Mouse (Mus musculus) stomach, embryonic 16.5 days (tissue): ENCODE measurements around the gene 9430097D07Rik. TPM values are rescaled to one million over a fixed set of nuclear protein-coding genes. Genes with fewer than 3 reads are reported as not detected.

Experiments used
- ATAC-seq: fragments of 200-750 bp; cut with Nextera tagmentation; 2 replicates; pipeline ENCODE4 v1.8.0; 2017; ENCODE audit warnings: moderate number of reproducible peaks, moderate TSS enrichment; ENCODE audit not compliant: insufficient read depth, low FRiP score
- H3K27ac ChIP-seq: fragments of 300-500 bp; sonication (generic); 2 replicates; pipeline ENCODE4 v1.5.1; 2014; ENCODE audit warnings: low read length
- H3K27me3 ChIP-seq: fragments of 300-500 bp; sonication (generic); 2 replicates; pipeline ENCODE4 v1.6.1; 2014; ENCODE audit warnings: low read length, control low read depth, mixed read lengths; ENCODE audit not compliant: control insufficient read depth, insufficient read depth
- H3K36me3 ChIP-seq: fragments of 300-500 bp; sonication (generic); 2 replicates; pipeline ENCODE4 v1.6.1; 2014; ENCODE audit warnings: low read length; ENCODE audit not compliant: control insufficient read depth, insufficient read depth
- H3K4me1 ChIP-seq: fragments of 300-500 bp; sonication (generic); 2 replicates; pipeline ENCODE4 v1.6.1; 2014; ENCODE audit warnings: low read length, control low read depth, mixed read lengths; ENCODE audit not compliant: control insufficient read depth, insufficient read depth
- H3K4me2 ChIP-seq: fragments of 300-500 bp; sonication (generic); 2 replicates; pipeline ENCODE4 v1.6.1; 2014; ENCODE audit warnings: low read depth, low read length, mixed read lengths
- H3K4me3 ChIP-seq: fragments of 300-500 bp; sonication (generic); replicated peaks from 2 replicates; pipeline ENCODE4 v1.5.1; 2014; ENCODE audit warnings: mild to moderate bottlenecking, low read length
- H3K9ac ChIP-seq: fragments of 300-500 bp; sonication (generic); 2 replicates; pipeline ENCODE4 v1.6.1; 2014; ENCODE audit warnings: low read length
- H3K9me3 ChIP-seq: fragments of 300-500 bp; sonication (generic); replicated peaks from 2 replicates; pipeline ENCODE4 v1.6.1; 2016; ENCODE audit warnings: low read length, control low read depth; ENCODE audit not compliant: control insufficient read depth
- WGBS: fragments of 180-500 bp; shearing (Covaris S2); extraction: QIAGEN DNeasy Blood & Tissue Kit; methylation state at CpG from one replicate; pipeline ENCODE4 v1.1.7; 2014; 5-methylcytosine and 5-hydroxymethylcytosine counted together
- polyA plus RNA-seq: library from polyadenylated mRNA; unstranded; fragments of >200 nt; fragmentation: Nextera tagmentation; extraction: Ambion mirVana; gene quantifications from 2 replicates; pipeline ENCODE4 v1.2.1, GENCODE M21; 2015

Gene 9430097D07Rik
- polyA plus RNA-seq, 1 experiment from 2014 or later: 0.10 TPM

- Histone ChIP-seq H3K4me2 (peak overlapping the region; percentile 74), H3K9ac (peak overlapping the region; percentile 56), H3K36me3 (no peaks in the 10 kb centered on the region), H3K27ac (no peak overlapping the region), H3K4me3 (peak overlapping the region; percentile 42), H3K27me3 (peaks cover 17% of the 10 kb centered on the region), H3K9me3 (no peaks in the 10 kb centered on the region), H3K4me1 (peaks cover 14% of the 10 kb centered on the region)
- no peak for ATAC-seq
- WGBS: 2% methylated on average over 26 of the region's 26 CpGs
Measured at GRCm38 (mm10) chr2:32574901-32575585, 441 bp downstream of the 9430097D07Rik start.

- Histone ChIP-seq H3K27ac (no peak within 1 kb of the TSS), H3K4me2 (peak within 1 kb of the TSS; percentile 74), H3K9me3 (no peaks in the 10 kb centered on the region), H3K4me3 (peak within 1 kb of the TSS; percentile 42), H3K4me1 (peaks cover 14% of the 10 kb centered on the region), H3K9ac (peak within 1 kb of the TSS; percentile 56), H3K36me3 (no peaks in the 10 kb centered on the region), H3K27me3 (peaks cover 12% of the 10 kb centered on the region)
- 70% methylated on average over 6 of the region's 6 CpGs for WGBS
- no peak for ATAC-seq
Measured at GRCm38 (mm10) chr2:32574497-32574896, 987 bp downstream of the 9430097D07Rik start, which contains the start of gene Pip5kl1. TSS of gene Pip5kl1 (plus strand) at chr2:32574797.

- WGBS: 94% methylated on average over 11 of the region's 11 CpGs
- Histone ChIP-seq H3K27me3 (0 out of 2 replicates have a peak, but pooled peaks cover 1% of the 10 kb centered on the region), H3K9me3 (no peaks in the 10 kb centered on the region), H3K36me3 (no peaks in the 10 kb centered on the region), H3K27ac (no peak overlapping the region), H3K4me1 (peaks cover 14% of the 10 kb centered on the region), H3K4me2 (no peak overlapping the region), H3K4me3 (no peak overlapping the region), H3K9ac (no peak overlapping the region)
- ATAC-seq: no peak
Measured at GRCm38 (mm10) chr2:32572196-32572595, 3.3 kb downstream of the 9430097D07Rik start.

- Histone ChIP-seq H3K9ac (peak within 1 kb of the TSS; percentile 78), H3K4me1 (peaks cover 14% of the 10 kb centered on the region), H3K9me3 (no peaks in the 10 kb centered on the region), H3K27me3 (no peaks in the 10 kb centered on the region), H3K27ac (peak within 1 kb of the TSS; percentile 52; the same call in 1 of the 2 replicates), H3K36me3 (no peaks in the 10 kb centered on the region), H3K4me2 (peak within 1 kb of the TSS; percentile 62), H3K4me3 (peak within 1 kb of the TSS; percentile 72)
- ATAC-seq: peak; percentile 79
- WGBS: under 1% methylated on average over 36 of the region's 36 CpGs
Measured at GRCm38 (mm10) chr2:32570698-32571494, 4.6 kb downstream of the 9430097D07Rik start, which contains the start of gene Dpm2. TSS of gene Dpm2 (plus strand) at chr2:32570858.

- 86% methylated on average over 3 of the region's 3 CpGs for WGBS
- H3K9me3 ChIP-seq: no peaks in the 10 kb centered on the region
- H3K27me3 ChIP-seq: no peaks in the 10 kb centered on the region
- H3K4me1 ChIP-seq: peaks cover 8% of the 10 kb centered on the region
- H3K9ac ChIP-seq: no peak overlapping the region
- ATAC-seq: no peak
- no peak overlapping the region for H3K4me3 ChIP-seq
- no peak overlapping the region for H3K4me2 ChIP-seq
- 0 out of 2 replicates have a peak, but pooled peaks cover 10% of the 10 kb centered on the region for H3K36me3 ChIP-seq
- no peak overlapping the region for H3K27ac ChIP-seq
Measured at GRCm38 (mm10) chr2:32568941-32569340, 6.5 kb downstream of the 9430097D07Rik start.

GRCm38 (mm10) chr2:32568149-32568548 is 7.3 kb downstream of the 9430097D07Rik start:
- Histone ChIP-seq H3K27me3 (no peaks in the 10 kb centered on the region), H3K27ac (no peak overlapping the region), H3K4me1 (peaks cover 8% of the 10 kb centered on the region), H3K4me3 (no peak overlapping the region), H3K4me2 (no peak overlapping the region), H3K9ac (no peak overlapping the region), H3K36me3 (peaks cover 13% of the 10 kb centered on the region; the same call in 1 of the 2 replicates), H3K9me3 (no peaks in the 10 kb centered on the region)
- ATAC-seq: no peak
- WGBS: 62% methylated on average over 5 of the region's 5 CpGs

GRCm38 (mm10) chr2:32566536-32567063 is 8.9 kb downstream of the 9430097D07Rik start:
- ATAC-seq: no peak
- H3K27me3 ChIP-seq: no peaks in the 10 kb centered on the region
- peaks cover 16% of the 10 kb centered on the region; the same call in 1 of the 2 replicates for H3K36me3 ChIP-seq
- no peak overlapping the region for H3K4me3 ChIP-seq
- peaks cover 3% of the 10 kb centered on the region for H3K4me1 ChIP-seq
- H3K27ac ChIP-seq: no peak overlapping the region; the same call in 1 of the 2 replicates
- 34% methylated on average over 4 of the region's 4 CpGs for WGBS
- no peak overlapping the region for H3K4me2 ChIP-seq
- H3K9me3 ChIP-seq: no peaks in the 10 kb centered on the region
- H3K9ac ChIP-seq: no peak overlapping the region

GRCm38 (mm10) chr2:32559570-32559969 is 15.9 kb downstream of the 9430097D07Rik start:
- ATAC-seq: peak; percentile 58; the same call in 1 of the 2 replicates
- 61% methylated on average over 5 of the region's 5 CpGs for WGBS
- no peaks in the 10 kb centered on the region for H3K27me3 ChIP-seq
- no peaks in the 10 kb centered on the region for H3K9me3 ChIP-seq
- no peak overlapping the region for H3K9ac ChIP-seq
- no peak overlapping the region for H3K4me2 ChIP-seq
- no peak overlapping the region for H3K4me3 ChIP-seq
- peaks cover 8% of the 10 kb centered on the region; the same call in 1 of the 2 replicates for H3K36me3 ChIP-seq
- H3K4me1 ChIP-seq: peaks cover 12% of the 10 kb centered on the region; the same call in 1 of the 2 replicates
- no peak overlapping the region for H3K27ac ChIP-seq
